Mouse (Mus musculus) kidney, postnatal 10 days (tissue): ENCODE data around the gene Pcbp2.

ENCODE experiments used
- DNase-seq: peaks from one replicate; pipeline ENCODE4 v3.0.0; 2021; ENCODE audit warnings: mixed read lengths

The Pcbp2 gene

GRCm38 (mm10) chr15:102527936-102528335 is 57.6 kb downstream of the Pcbp2 start:
- no peak for DNase-seq

GRCm38 (mm10) chr15:102528396-102528795 is 58.1 kb downstream of the Pcbp2 start:
- no peak for DNase-seq

GRCm38 (mm10) chr15:102530566-102530965 is 60.2 kb downstream of the Pcbp2 start:
- no peak for DNase-seq

- DNase-seq = no peak
Measured at GRCm38 (mm10) chr15:102531586-102531985, 61.2 kb downstream of the Pcbp2 start.

- DNase-seq = no peak
Measured at GRCm38 (mm10) chr15:102532106-102532900, 62.0 kb downstream of the Pcbp2 start.

- DNase-seq = no peak
Measured at GRCm38 (mm10) chr15:102533926-102534325, 63.6 kb downstream of the Pcbp2 start.

- no peak for DNase-seq
Measured at GRCm38 (mm10) chr15:102544801-102545200, 74.5 kb downstream of the Pcbp2 start.

GRCm38 (mm10) chr15:102546246-102546645 is 75.9 kb downstream of the Pcbp2 start:
- DNase-seq = no peak

DNA sequence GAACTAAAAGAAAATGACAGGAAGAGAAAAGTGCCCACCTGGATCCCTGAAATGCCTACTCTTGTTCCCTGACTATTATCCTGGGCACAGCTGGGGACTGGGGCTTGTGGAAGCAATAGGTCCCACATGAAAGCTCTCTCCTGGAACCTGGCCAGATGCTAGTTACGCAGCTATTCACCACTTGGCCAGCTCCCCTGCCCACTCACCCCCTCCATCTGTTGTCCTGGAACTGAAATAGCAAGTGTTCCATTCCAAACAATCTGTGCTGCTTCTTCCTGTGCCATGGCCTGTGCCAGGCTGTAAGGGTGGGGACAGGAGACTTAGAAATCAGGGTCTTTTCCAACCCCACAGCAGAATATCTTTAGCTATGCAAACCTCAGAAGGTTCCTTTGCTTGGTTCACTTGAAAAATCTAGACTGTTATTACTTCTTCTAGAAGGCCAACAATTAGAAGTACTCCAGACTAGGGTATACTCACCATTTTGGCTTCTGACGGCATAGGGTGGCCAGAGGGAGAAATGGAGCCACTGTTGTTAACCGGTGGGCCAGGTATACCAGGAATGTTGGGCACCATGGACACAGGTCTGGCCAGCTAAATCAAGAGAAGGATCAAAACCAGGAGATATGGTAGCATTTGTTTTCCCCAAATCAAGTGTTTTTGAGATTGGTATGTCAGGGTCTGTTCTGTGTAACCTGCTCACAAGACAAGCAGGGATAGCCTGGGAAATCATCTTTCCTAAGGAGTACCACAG is 76.5 kb downstream of the Pcbp2 start:
- peak; percentile 52 for DNase-seq

GRCm38 (mm10) chr15:102547478-102547877 is 77.1 kb downstream of the Pcbp2 start:
- DNase-seq = no peak
